Mouse (Mus musculus) heart, postnatal 0 days (tissue): Measurements from ENCODE around the gene Gm10959. TPM values are rescaled to one million over a fixed set of nuclear protein-coding genes. Genes with fewer than 3 reads are reported as not detected.

Experiments used
- ATAC-seq: fragments of 200-750 bp; cut with Nextera tagmentation; 2 replicates; pipeline ENCODE4 v1.8.0; 2017; ENCODE audit warnings: low read depth, moderate number of reproducible peaks, moderate library complexity; ENCODE audit not compliant: insufficient read depth
- DNase-seq: peaks from one replicate; pipeline ENCODE4 v3.0.0-alpha.2; 2016; ENCODE audit warnings: low spot score
- H3K27ac ChIP-seq: fragments of 300-500 bp; sonication (generic); 2 replicates; pipeline ENCODE4 v1.5.1; 2014; ENCODE audit warnings: low read depth, mild to moderate bottlenecking
- H3K27me3 ChIP-seq: fragments of 300-500 bp; sonication (generic); 2 replicates; pipeline ENCODE4 v1.6.1; 2014; ENCODE audit warnings: low read length, mixed read lengths; ENCODE audit not compliant: control insufficient read depth, insufficient read depth
- H3K36me3 ChIP-seq: fragments of 300-500 bp; sonication (generic); replicated peaks from 2 replicates; pipeline ENCODE4 v1.6.1; 2014; ENCODE audit warnings: low read length, mixed read lengths; ENCODE audit not compliant: control insufficient read depth, insufficient read depth
- H3K4me1 ChIP-seq: fragments of 300-500 bp; sonication (generic); 2 replicates; pipeline ENCODE4 v1.6.1; 2014; ENCODE audit warnings: antibody characterized with exemption; ENCODE audit not compliant: control insufficient read depth, insufficient read depth
- H3K4me2 ChIP-seq: fragments of 300-500 bp; sonication (generic); 2 replicates; pipeline ENCODE4 v1.6.1; 2014; ENCODE audit warnings: low read depth, mild to moderate bottlenecking, low read length, moderate library complexity
- H3K4me3 ChIP-seq: fragments of 300-500 bp; sonication (generic); 2 replicates; pipeline ENCODE4 v1.5.1; 2014; ENCODE audit warnings: low read depth, low read length
- H3K9ac ChIP-seq: fragments of 300-500 bp; sonication (generic); replicated peaks from 2 replicates; pipeline ENCODE4 v1.6.1; 2014; ENCODE audit warnings: low read depth, low read length, mixed read lengths
- H3K9me3 ChIP-seq: fragments of 300-500 bp; sonication (generic); replicated peaks from 2 replicates; pipeline ENCODE4 v1.6.1; 2016; ENCODE audit warnings: low read length; ENCODE audit not compliant: control insufficient read depth
- CTCF ChIP-seq: IDR thresholded peaks from 2 replicates; pipeline ENCODE4 v1.5.1; 2016; ENCODE audit warnings: antibody characterized with exemption, control low read depth, low read depth
- EP300 ChIP-seq: IDR thresholded peaks from 2 replicates; pipeline ENCODE4 v1.6.1; 2016; ENCODE audit warnings: antibody characterized with exemption, low read depth
- WGBS: fragments of 180-500 bp; shearing (Covaris S2); extraction: QIAGEN DNeasy Blood & Tissue Kit; methylation state at CpG from one replicate; pipeline ENCODE4 v1.1.7; 2014; 5-methylcytosine and 5-hydroxymethylcytosine counted together
- polyA plus RNA-seq: library from polyadenylated mRNA; unstranded; fragments of >200 nt; fragmentation: Nextera tagmentation; extraction: Ambion mirVana; gene quantifications from 2 replicates; pipeline ENCODE4 v1.2.1, GENCODE M21; 2015
- total RNA-seq: library from RNA; depleted of rRNA; stranded (reverse); fragments of >200 nt; gene quantifications from 2 replicates; pipeline ENCODE4 v1.2.3, GENCODE M21; 2014; ENCODE audit warnings: low replicate concordance

Gene Gm10959
- total and polyA plus RNA-seq, 2 experiments from 2014 or later: not detected

DNA sequence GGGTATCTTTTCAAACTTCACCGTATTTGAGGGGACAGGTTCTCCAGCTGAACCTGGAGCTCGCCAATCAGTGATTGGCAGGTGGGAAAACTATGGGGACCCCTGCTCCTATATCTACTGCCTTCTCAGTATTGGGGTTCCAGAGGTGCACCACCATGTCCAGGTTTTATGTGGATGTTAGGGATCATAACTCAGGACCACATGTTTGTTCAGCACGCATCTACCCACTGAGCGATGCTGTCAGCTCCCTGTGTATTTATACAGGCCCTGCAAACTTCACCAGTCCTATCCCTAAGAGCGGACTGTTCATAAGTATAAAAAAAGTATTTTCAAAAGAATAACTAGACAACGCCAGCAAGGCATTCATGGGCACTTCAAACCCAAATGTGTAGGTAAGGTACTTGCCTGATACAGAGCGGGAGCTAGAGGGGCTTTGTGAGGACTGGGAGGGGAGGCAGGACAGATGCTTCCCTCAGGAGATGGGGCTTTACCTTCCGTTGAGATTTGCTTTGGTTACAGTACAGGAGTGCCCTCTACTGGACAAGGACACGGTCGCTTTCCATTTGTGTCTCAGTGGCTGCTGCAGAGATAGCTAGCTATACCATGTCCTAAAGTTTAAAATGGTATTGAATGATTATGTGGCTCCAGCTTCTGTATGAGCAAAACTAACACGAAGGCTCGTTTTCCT lies 15.3 kb downstream of the Gm10959 start:
- H3K4me1 ChIP-seq: no peaks in the 10 kb centered on the region
- H3K27ac ChIP-seq: no peak overlapping the region
- H3K4me2 ChIP-seq: no peak overlapping the region
- TF ChIP-seq CTCF: peak; percentile 85
- no peak for TF ChIP-seq EP300
- H3K9ac ChIP-seq: no peak overlapping the region
- no peaks in the 10 kb centered on the region for H3K27me3 ChIP-seq
- H3K4me3 ChIP-seq: no peak overlapping the region
- no peaks in the 10 kb centered on the region for H3K36me3 ChIP-seq
- DNase-seq: peak; percentile 69
- WGBS: 36% methylated on average over 12 of the region's 12 CpGs
- no peaks in the 10 kb centered on the region for H3K9me3 ChIP-seq
- peak; percentile 58; the same call in 1 of the 2 replicates for ATAC-seq

DNA sequence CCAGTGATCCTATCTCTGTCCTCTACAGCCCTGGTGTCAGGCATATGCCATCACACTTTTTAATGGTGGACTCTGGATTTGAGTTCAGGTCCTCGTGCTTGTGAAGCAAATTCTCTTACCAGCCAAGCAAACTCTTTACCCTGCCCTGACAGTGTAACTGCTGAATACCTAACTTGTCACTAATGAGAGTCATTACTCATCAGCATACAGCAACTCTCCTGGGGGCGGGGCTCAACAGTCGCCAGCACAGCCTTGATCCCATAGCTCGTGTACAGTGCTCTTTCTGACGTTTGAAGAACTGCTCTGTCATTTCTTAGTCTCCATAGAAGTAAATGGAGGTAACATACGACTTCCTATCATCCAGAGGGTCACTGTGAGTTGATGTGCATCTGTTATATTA lies 20.9 kb downstream of the Gm10959 start:
- H3K9me3 ChIP-seq: no peaks in the 10 kb centered on the region
- H3K9ac ChIP-seq: no peak overlapping the region
- no peak for DNase-seq
- H3K4me1 ChIP-seq: no peaks in the 10 kb centered on the region
- no peaks in the 10 kb centered on the region for H3K36me3 ChIP-seq
- TF ChIP-seq EP300: no peak
- TF ChIP-seq CTCF: no peak
- H3K27me3 ChIP-seq: no peaks in the 10 kb centered on the region
- 53% methylated on average over 6 of the region's 6 CpGs for WGBS
- no peak for ATAC-seq
- no peak overlapping the region for H3K27ac ChIP-seq
- no peak overlapping the region for H3K4me2 ChIP-seq
- no peak overlapping the region for H3K4me3 ChIP-seq

DNA sequence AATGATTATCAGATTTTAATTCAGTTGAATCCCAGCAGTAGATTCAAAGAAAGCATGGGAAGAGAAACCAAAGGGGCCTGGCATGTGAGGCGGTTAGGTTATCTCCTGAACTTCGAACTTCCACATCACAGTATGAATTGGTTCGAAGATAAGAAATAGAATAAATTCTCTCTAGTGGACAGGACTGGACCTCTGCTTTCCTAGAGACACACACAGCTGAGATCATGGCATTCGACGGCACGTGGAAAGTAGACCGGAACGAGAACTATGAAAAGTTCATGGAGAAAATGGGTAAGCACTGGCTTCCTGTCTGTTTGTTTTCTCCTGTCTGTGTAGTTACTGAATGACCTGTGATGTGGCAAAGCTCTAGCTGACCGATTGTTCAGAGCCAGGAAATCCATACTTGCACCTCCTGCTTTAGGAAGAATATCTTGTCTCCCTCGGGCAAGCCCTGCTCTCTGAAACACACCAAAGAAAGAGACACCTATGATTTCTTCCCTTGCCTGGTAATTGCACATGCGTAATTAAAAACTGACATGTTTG lies 23.9 kb downstream of the Gm10959 start:
- Histone ChIP-seq H3K27me3 (no peaks in the 10 kb centered on the region), H3K9ac (no peak overlapping the region), H3K36me3 (no peaks in the 10 kb centered on the region), H3K9me3 (no peaks in the 10 kb centered on the region), H3K4me1 (no peaks in the 10 kb centered on the region), H3K4me3 (no peak overlapping the region), H3K27ac (no peak overlapping the region), H3K4me2 (no peak overlapping the region)
- ATAC-seq (no peak), DNase-seq (no peak)
- no peak for TF ChIP-seq EP300
- TF ChIP-seq CTCF: no peak
- 64% methylated on average over 11 of the region's 11 CpGs for WGBS

GRCm38 (mm10) chr3:122894772-122895171 lies 24.4 kb downstream of the Gm10959 start, which contains the start of gene Fabp2:
Gene Fabp2, plus strand, starts transcription at chr3:122895072.
- WGBS: 93% methylated on average over 3 of the region's 3 CpGs
- no peaks in the 10 kb centered on the region for H3K36me3 ChIP-seq
- no peaks in the 10 kb centered on the region for H3K27me3 ChIP-seq
- no peak within 1 kb of the TSS for H3K9ac ChIP-seq
- DNase-seq (no peak), ATAC-seq (no peak)
- H3K4me1 ChIP-seq: no peaks in the 10 kb centered on the region
- no peak within 1 kb of the TSS for H3K4me2 ChIP-seq
- TF ChIP-seq CTCF: no peak
- no peak for TF ChIP-seq EP300
- no peak within 1 kb of the TSS for H3K4me3 ChIP-seq
- H3K9me3 ChIP-seq: no peaks in the 10 kb centered on the region
- no peak within 1 kb of the TSS for H3K27ac ChIP-seq

- Histone ChIP-seq H3K4me1 (no peaks in the 10 kb centered on the region), H3K27ac (no peak overlapping the region), H3K36me3 (no peaks in the 10 kb centered on the region), H3K4me3 (no peak overlapping the region), H3K9ac (no peak overlapping the region), H3K9me3 (no peaks in the 10 kb centered on the region), H3K4me2 (no peak overlapping the region), H3K27me3 (no peaks in the 10 kb centered on the region)
- TF ChIP-seq CTCF: no peak
- no peak for TF ChIP-seq EP300
- 49% methylated on average over 5 of the region's 5 CpGs for WGBS
- DNase-seq (no peak), ATAC-seq (no peak)
Observed at GRCm38 (mm10) chr3:122888371-122888819, 30.8 kb downstream of the Gm10959 start.
